Mouse (Mus musculus) liver, embryonic 14.5 days (tissue): ENCODE measurements around the gene Mfsd2a. TPM values are rescaled to one million over a fixed set of nuclear protein-coding genes. Genes with fewer than 3 reads are reported as not detected.

Source experiments
- ATAC-seq: fragments of 200-750 bp; cut with Nextera tagmentation; 2 replicates; pipeline ENCODE4 v1.8.0; 2017; ENCODE audit warnings: moderate number of reproducible peaks, mild to moderate bottlenecking, moderate library complexity; ENCODE audit not compliant: insufficient read depth
- DNase-seq, 3 experiments: peaks; one replicate each; pipeline ENCODE4 v3.0.0-alpha.2; 2012 to 2013; ENCODE audit warnings: low read depth in 3 of 3, low spot score in 3 of 3
- H3K27ac ChIP-seq: fragments of 300-500 bp; sonication (generic); 2 replicates; pipeline ENCODE4 v1.5.1; 2014; ENCODE audit warnings: moderate library complexity, mild to moderate bottlenecking, control low read depth, inconsistent platforms
- H3K27me3 ChIP-seq: fragments of 300-500 bp; sonication (generic); 2 replicates; pipeline ENCODE4 v1.6.1; 2014; ENCODE audit warnings: mild to moderate bottlenecking, low read length, moderate library complexity; ENCODE audit not compliant: control insufficient read depth, insufficient read depth
- H3K36me3 ChIP-seq: fragments of 300-500 bp; sonication (generic); replicated peaks from 2 replicates; pipeline ENCODE4 v1.6.1; 2014; ENCODE audit warnings: low read depth; ENCODE audit not compliant: control insufficient read depth, insufficient read depth
- H3K4me1 ChIP-seq, 2 experiments: fragments of 200-500 bp in 1 of 2; fragments of 300-500 bp in 1 of 2; sonication (generic) in 1 of 2; replicated peaks; 2 replicates each; pipeline ENCODE4 v1.6.1; 2012 to 2014; ENCODE audit warnings: antibody characterized with exemption in 1 of 2, inconsistent platforms in 1 of 2, low read length in 1 of 2; ENCODE audit not compliant: control insufficient read depth in 2 of 2, insufficient read depth in 2 of 2
- H3K4me2 ChIP-seq: fragments of 300-500 bp; sonication (generic); 2 replicates; pipeline ENCODE4 v1.6.1; 2014; ENCODE audit warnings: low read depth, mild to moderate bottlenecking, control low read depth, moderate library complexity
- H3K4me3 ChIP-seq, 2 experiments: fragments of 200-500 bp in 1 of 2; fragments of 300-500 bp in 1 of 2; sonication (generic) in 1 of 2; 2 replicates each; pipeline ENCODE4 v1.5.1; 2012 to 2014; ENCODE audit warnings: low read depth in 2 of 2, low read length in 2 of 2, mild to moderate bottlenecking in 2 of 2, control low read depth in 1 of 2, inconsistent platforms in 1 of 2, moderate library complexity in 1 of 2; ENCODE audit not compliant: insufficient read depth in 1 of 2
- H3K9ac ChIP-seq: fragments of 300-500 bp; sonication (generic); replicated peaks from 2 replicates; pipeline ENCODE4 v1.6.1; 2014; ENCODE audit warnings: mild to moderate bottlenecking, control low read depth, moderate library complexity
- H3K9me3 ChIP-seq: fragments of 300-500 bp; sonication (generic); 2 replicates; pipeline ENCODE4 v1.6.1; 2016; ENCODE audit warnings: low read length, mixed read lengths; ENCODE audit not compliant: control insufficient read depth
- CTCF ChIP-seq: IDR thresholded peaks from 2 replicates; pipeline ENCODE4 v1.5.1; 2016; ENCODE audit warnings: antibody characterized with exemption, low read depth, control low read depth
- EP300 ChIP-seq: IDR thresholded peaks from 2 replicates; pipeline ENCODE4 v1.6.1; 2016; ENCODE audit warnings: antibody characterized with exemption, low read depth
- WGBS: fragments of 180-500 bp; shearing (Covaris S2); extraction: QIAGEN DNeasy Blood & Tissue Kit; methylation state at CpG from one replicate; pipeline ENCODE4 v1.1.7; 2014; ENCODE audit not compliant: insufficient replicate concordance; 5-methylcytosine and 5-hydroxymethylcytosine counted together
- polyA plus RNA-seq, 2 experiments: library from polyadenylated mRNA; depleted of rRNA in 1 of 2; stranded (reverse) in 1 of 2; unstranded in 1 of 2; fragments of >200 nt; fragmentation: Nextera tagmentation in 1 of 2; extraction: Ambion mirVana in 1 of 2; gene quantifications; 2 replicates each; pipeline versions ENCODE4 v1.2.1 to v1.2.3; 2012 to 2014

The Mfsd2a gene
- polyA plus RNA-seq, 2 experiments: 0.03 to 0.22 TPM

DNA sequence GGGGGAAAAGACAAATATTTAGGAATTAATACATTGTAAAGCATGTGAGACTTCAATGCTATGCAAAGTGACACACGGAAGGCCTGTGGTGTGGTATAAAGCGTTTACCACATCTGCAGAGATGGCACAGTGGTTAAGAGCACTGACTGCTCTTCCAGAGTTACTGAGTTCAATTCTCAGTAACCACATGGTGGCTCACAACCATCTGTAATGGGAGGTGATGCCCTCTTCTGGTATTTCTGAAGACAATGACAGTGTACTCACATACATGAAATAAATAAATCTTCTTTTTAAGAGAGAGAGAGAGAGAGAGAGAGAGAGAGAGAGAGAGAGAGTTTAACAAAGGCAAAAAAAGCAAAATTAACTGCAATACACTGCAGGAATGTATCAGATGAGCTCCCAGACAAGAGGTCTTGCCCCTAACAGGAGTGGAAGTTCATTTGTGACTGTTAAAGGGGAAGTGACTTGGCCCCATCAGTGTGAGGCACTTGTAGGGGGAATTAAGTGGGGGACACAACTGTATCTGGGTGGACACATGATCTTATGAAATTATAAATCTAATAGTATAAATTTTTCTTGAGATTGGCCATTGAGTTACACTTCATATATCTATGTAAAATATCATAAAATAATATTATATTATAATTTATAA lies 29.9 kb downstream of the Mfsd2a start:
- TF ChIP-seq EP300 (no peak), CTCF (no peak)
- H3K27ac ChIP-seq: no peak overlapping the region
- no peak overlapping the region for H3K4me2 ChIP-seq
- no peaks in the 10 kb centered on the region for H3K4me1 ChIP-seq
- no peaks in the 10 kb centered on the region for H3K36me3 ChIP-seq
- H3K9me3 ChIP-seq: no peaks in the 10 kb centered on the region
- H3K27me3 ChIP-seq: no peaks in the 10 kb centered on the region
- no peak overlapping the region for H3K4me3 ChIP-seq
- no peak overlapping the region for H3K9ac ChIP-seq
- DNase-seq (no peak), ATAC-seq (no peak)
- 58% methylated on average over 2 of the region's 2 CpGs for WGBS

DNA sequence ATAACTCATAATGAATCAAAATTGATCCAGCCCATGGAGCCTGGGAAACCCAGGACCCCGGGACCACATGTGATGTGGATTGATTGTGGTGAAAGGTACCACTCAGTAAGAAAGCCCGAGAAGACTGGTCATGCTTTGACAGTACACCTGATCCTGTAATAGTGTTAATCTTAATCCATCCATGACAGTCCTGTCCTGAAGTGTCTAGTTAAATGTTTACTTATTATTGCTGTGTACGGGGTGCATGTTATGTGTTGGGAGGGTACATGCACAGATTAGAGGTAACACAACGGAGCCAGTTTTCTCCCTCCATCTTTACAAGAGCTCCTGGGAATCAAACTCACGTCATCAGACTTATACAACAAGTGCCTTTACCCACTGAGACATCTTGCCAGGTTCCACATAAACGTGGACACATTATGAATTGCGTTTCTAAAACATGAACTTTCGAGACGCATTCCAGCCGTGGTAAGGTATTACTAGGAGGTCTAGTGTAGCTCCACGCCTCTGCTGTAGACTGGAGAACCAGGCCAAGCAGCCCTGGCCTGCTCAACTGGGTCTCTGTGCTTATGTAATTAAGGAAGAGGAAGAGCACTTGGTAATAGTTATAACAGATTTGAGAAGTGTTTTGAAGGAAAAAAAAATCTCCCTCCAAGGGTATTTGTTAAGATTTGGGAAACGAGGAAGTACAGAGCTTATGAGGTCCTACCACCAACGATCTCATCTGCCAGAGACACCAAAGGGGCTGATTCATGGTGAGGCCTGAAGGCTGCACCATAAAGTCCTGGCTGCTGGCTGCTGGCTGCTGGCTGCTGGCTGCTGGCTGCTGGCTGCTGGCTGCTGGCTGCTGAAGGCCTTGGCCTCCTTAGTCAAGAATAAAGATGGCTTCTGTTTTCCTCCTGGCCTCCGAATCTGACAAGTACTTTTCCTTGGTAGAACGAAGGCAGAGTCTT lies 37.3 kb downstream of the Mfsd2a start:
- WGBS: 52% methylated on average over 15 of the region's 15 CpGs
- no peak overlapping the region for H3K9ac ChIP-seq
- H3K27ac ChIP-seq: no peak overlapping the region
- no peaks in the 10 kb centered on the region for H3K9me3 ChIP-seq
- H3K27me3 ChIP-seq: no peaks in the 10 kb centered on the region
- TF ChIP-seq CTCF: no peak
- TF ChIP-seq EP300: no peak
- no peak overlapping the region for H3K4me2 ChIP-seq
- ATAC-seq: no peak
- DNase-seq: no peak
- H3K4me1 ChIP-seq: no peaks in the 10 kb centered on the region; a peak in 1 of 4 replicates
- no peak overlapping the region for H3K4me3 ChIP-seq
- no peaks in the 10 kb centered on the region for H3K36me3 ChIP-seq

DNA sequence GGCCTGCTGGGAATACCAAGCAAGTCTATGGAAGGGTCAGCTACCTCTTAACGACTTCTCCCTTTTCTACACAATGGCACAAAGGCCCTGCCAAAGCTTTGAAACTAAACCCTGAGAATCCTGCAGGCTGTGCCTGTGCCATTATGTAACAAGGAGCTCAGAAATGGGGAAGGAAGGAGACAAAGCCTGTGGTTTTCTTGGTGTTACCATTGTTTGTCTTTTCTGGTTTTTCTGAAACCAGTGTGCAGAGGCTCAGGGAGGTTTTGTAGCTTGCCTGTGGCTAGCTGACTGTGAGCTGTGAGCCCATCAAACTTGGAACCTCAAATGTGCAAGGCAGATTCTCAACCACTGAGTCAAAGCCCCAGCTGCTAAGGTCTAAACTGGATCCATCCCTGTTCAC lies 38.1 kb downstream of the Mfsd2a start:
- TF ChIP-seq EP300 (no peak), CTCF (no peak)
- WGBS: 7% methylated on average over 1 of the region's 1 CpGs
- Histone ChIP-seq H3K4me1 (no peaks in the 10 kb centered on the region; a peak in 1 of 4 replicates), H3K27me3 (no peaks in the 10 kb centered on the region), H3K27ac (no peak overlapping the region), H3K36me3 (no peaks in the 10 kb centered on the region), H3K9ac (no peak overlapping the region), H3K9me3 (no peaks in the 10 kb centered on the region), H3K4me3 (no peak overlapping the region), H3K4me2 (no peak overlapping the region)
- ATAC-seq: no peak
- DNase-seq: no peak

DNA sequence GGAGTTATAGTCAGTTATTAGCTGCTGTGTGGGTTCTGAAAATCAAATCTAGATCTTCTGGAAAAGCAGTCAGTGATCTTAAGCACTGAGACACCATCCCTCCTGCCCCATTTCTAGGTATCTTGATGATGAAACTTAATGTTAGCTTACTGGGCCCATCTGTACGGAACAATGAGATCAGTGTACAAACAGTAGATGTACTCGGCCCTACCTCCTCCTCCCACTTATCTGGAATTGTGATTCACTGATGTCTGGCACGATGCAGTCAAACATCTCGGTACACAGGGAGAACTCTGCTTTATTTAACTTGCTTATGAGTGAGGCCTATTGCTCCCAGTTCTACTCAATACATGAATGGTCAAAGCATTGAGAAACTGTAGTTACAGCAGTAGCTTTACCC lies 45.0 kb downstream of the Mfsd2a start:
- DNase-seq: no peak
- Histone ChIP-seq H3K9ac (no peak overlapping the region), H3K27ac (no peak overlapping the region), H3K4me2 (no peak overlapping the region), H3K9me3 (no peaks in the 10 kb centered on the region), H3K4me1 (no peaks in the 10 kb centered on the region), H3K27me3 (no peaks in the 10 kb centered on the region), H3K4me3 (no peak overlapping the region), H3K36me3 (no peaks in the 10 kb centered on the region)
- WGBS: 64% methylated on average over 4 of the region's 4 CpGs
- TF ChIP-seq EP300 (no peak), CTCF (no peak)
- ATAC-seq: no peak

DNA sequence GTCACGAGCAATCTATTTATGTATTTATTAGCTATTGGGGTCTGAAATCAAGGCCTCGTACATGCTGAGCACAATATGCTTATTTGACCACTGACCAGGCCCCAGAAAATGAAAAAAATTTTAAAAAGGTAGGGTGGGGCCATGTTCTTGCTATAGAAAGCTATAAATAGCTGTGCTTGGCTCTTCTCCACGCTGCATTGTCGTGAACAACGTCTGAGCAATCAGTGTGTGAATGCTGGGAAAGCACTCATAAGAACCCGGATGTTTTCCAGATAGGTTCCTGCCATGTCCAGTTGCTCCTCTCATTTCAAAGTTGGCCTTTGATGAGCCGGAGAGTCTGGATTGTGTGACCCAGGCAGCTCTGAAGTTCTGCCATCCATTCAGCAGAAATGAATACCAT lies 46.8 kb downstream of the Mfsd2a start:
- 67% methylated on average over 7 of the region's 7 CpGs for WGBS
- Histone ChIP-seq H3K27me3 (no peaks in the 10 kb centered on the region), H3K4me2 (no peak overlapping the region), H3K4me1 (no peaks in the 10 kb centered on the region), H3K9me3 (no peaks in the 10 kb centered on the region), H3K4me3 (no peak overlapping the region), H3K27ac (no peak overlapping the region), H3K36me3 (no peaks in the 10 kb centered on the region), H3K9ac (no peak overlapping the region)
- no peak for TF ChIP-seq CTCF
- no peak for TF ChIP-seq EP300
- DNase-seq (no peak), ATAC-seq (no peak)
